Mouse (Mus musculus): ENCODE measurements around the gene Tbl2. TPM values are rescaled to one million over a fixed set of nuclear protein-coding genes. Genes with fewer than 3 reads are reported as not detected.
A peak's percentile ranks its signal among the peaks of the same experiment; 100 is the strongest.

The Tbl2 gene
- polyA plus RNA-seq, 1 experiment: 7.8 TPM

DNA sequence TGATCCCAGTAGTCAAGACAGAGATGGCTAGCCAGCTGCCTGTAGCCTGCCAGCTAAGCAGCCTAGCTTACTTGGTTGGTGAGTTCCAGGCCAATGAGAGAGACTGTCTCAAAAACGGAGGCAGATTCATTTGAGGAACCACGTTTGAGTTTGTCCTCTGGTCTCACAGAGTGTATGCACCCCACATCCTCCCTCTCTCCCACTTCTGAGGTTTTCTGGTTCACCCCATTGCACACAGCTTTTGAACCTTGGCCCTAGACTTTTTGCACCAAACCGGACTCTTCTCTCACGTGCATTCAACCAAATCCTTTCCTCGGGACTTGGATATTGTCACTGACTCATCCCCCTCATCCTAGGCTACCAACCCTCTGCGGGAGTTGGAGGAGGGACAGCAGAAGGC, 39.5 kb upstream of the Tbl2 start:
- WGBS: 31% methylated on average over 6 of the region's 6 CpGs
- H3K27ac ChIP-seq (ENCODE audit: control insufficient read depth, insufficient read depth, low read depth, low read length, poor library complexity): no peak overlapping the region
- peaks cover 2% of the 10 kb centered on the region; the same call in 1 of the 2 replicates for H3K4me1 ChIP-seq (ENCODE audit: control insufficient read depth, insufficient read depth, low read length)
- TF ChIP-seq CTCF (IDR thresholded peaks at IDR 0.05; ENCODE audit: control insufficient read depth, insufficient read depth, low read length): no peak
- TF ChIP-seq POLR2A (IDR thresholded peaks at IDR 0.05; ENCODE audit: borderline replicate concordance, control insufficient read depth, low read depth, low read length): no peak
- H3K4me3 ChIP-seq (replicated peaks; ENCODE audit: control insufficient read depth, low read depth, low read length): no peak overlapping the region

DNA sequence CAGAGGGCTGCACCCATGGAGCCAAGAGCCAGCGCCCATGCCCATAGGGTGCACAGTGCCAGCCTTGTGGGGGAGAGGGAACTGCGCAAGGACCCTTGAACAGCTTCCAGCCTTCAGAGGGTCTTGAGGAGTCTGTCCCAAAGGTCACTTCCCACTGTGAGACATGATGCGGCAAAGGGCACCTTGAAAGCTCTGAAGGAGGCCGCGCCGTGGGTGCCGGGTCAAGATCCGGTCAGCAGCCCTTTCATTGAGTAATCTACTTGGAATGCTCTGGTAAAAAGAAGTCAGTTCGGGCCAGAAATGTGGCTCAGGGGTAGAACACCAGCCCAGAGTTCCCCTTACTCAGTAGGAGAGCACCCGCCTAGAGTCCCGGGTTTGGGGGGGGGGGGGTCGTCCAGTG, 35.7 kb upstream of the Tbl2 start:
- Histone ChIP-seq H3K4me3 (replicated peaks; ENCODE audit: control insufficient read depth, low read depth, low read length) (no peak overlapping the region), H3K27ac (ENCODE audit: control insufficient read depth, insufficient read depth, low read depth, low read length, poor library complexity) (no peak overlapping the region), H3K4me1 (ENCODE audit: control insufficient read depth, insufficient read depth, low read length) (no peaks in the 10 kb centered on the region)
- no peak for TF ChIP-seq CTCF (IDR thresholded peaks at IDR 0.05; ENCODE audit: control insufficient read depth, insufficient read depth, low read length)
- no peak for TF ChIP-seq POLR2A (IDR thresholded peaks at IDR 0.05; ENCODE audit: borderline replicate concordance, control insufficient read depth, low read depth, low read length)
- 86% methylated on average over 12 of the region's 12 CpGs for WGBS

DNA sequence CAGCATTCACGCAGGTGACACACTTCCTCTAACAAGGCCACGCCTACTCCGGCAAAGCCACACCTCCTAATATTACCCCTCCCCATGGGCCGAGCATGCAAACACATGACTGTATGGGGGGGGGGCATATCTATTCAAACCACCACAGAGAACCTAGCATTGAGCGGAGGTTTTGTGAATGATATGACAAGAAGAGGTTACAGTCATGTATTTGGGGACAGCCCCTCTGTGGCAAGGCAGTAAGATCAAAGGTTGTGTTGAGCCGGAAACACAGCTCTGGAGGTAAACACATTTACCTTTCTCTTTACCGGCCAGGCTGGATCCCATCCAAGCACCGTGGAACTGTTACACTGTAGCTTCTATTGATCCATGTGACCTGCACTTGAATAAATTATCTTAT, 34.2 kb upstream of the Tbl2 start:
- TF ChIP-seq CTCF (IDR thresholded peaks at IDR 0.05; ENCODE audit: control insufficient read depth, insufficient read depth, low read length): no peak
- no peak for TF ChIP-seq POLR2A (IDR thresholded peaks at IDR 0.05; ENCODE audit: borderline replicate concordance, control insufficient read depth, low read depth, low read length)
- H3K27ac ChIP-seq (ENCODE audit: control insufficient read depth, insufficient read depth, low read depth, low read length, poor library complexity): no peak overlapping the region
- 60% methylated on average over 8 of the region's 8 CpGs for WGBS
- H3K4me3 ChIP-seq (replicated peaks; ENCODE audit: control insufficient read depth, low read depth, low read length): no peak overlapping the region
- no peaks in the 10 kb centered on the region for H3K4me1 ChIP-seq (ENCODE audit: control insufficient read depth, insufficient read depth, low read length)

DNA sequence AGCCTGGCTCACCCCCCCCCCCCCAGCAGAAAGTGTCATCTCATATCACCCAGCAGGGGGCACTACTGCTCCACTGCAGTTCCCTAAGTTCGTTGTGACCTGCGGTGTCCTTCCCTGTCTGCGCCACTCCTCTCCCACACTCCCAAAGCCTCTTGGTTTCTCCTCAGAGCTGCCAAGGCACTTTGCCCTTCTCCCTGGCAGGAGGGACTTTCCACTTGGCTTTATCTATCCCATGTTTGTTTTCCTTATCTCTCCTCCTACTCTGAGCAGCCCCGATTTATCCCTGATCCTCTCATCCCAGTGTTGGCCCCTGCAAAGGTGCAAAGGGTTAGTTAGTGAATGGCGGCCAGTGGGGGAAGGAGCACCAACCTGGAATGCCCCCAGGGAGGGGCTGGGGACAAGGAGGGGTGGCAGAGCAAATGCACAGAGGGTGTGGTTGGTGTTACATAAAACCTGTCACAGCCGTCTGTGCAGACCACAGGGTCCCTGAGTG, 30.8 kb upstream of the Tbl2 start:
- H3K4me3 ChIP-seq (replicated peaks; ENCODE audit: control insufficient read depth, low read depth, low read length): no peak overlapping the region
- no peak for TF ChIP-seq POLR2A (IDR thresholded peaks at IDR 0.05; ENCODE audit: borderline replicate concordance, control insufficient read depth, low read depth, low read length)
- TF ChIP-seq CTCF (IDR thresholded peaks at IDR 0.05; ENCODE audit: control insufficient read depth, insufficient read depth, low read length): peak; percentile 82
- no peak overlapping the region for H3K27ac ChIP-seq (ENCODE audit: control insufficient read depth, insufficient read depth, low read depth, low read length, poor library complexity)
- H3K4me1 ChIP-seq (ENCODE audit: control insufficient read depth, insufficient read depth, low read length): no peaks in the 10 kb centered on the region
- 12% methylated on average over 6 of the region's 6 CpGs for WGBS

DNA sequence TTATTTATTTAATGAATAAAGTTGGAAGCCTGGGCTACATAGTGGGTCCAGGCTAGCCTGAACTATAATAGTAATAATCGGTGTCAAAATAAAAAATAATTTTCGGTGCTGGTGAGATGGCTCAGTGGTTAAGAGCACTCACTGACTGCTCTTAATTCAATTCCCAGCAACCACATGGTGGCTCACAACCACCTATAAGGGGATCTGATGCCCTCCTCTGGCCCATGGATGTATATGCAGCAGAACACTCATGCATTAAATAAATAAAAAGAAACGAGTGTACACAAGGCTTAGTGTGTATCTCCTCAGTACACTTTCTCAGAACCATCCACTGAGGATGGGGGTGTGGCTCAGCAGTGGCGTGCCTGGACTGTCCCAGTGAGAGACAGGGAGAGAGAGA, 28.7 kb upstream of the Tbl2 start:
- no peaks in the 10 kb centered on the region for H3K4me1 ChIP-seq (ENCODE audit: control insufficient read depth, insufficient read depth, low read length)
- H3K27ac ChIP-seq (ENCODE audit: control insufficient read depth, insufficient read depth, low read depth, low read length, poor library complexity): no peak overlapping the region
- H3K4me3 ChIP-seq (replicated peaks; ENCODE audit: control insufficient read depth, low read depth, low read length): no peak overlapping the region
- TF ChIP-seq CTCF (IDR thresholded peaks at IDR 0.05; ENCODE audit: control insufficient read depth, insufficient read depth, low read length): no peak
- TF ChIP-seq POLR2A (IDR thresholded peaks at IDR 0.05; ENCODE audit: borderline replicate concordance, control insufficient read depth, low read depth, low read length): no peak
- 57% methylated on average over 4 of the region's 4 CpGs for WGBS

DNA sequence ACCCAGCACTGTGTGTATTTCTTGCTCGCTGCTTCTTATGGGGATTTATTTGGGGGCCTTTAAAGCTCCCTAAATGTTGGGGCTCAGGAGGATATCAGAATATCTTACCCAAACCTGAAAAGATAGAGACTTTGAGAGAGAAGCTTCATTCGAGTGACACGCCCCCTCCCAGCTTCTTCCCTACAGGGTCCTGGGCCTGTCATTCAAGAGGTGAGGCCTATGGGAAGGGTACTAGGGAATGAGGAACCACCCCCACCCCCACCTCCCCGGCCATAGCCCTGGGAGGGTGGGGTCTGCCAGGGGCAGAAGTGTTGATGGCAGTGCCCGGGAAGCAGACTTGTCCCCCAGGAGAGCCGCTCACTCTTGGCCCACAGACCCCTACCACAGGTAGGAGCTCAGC, 23.3 kb upstream of the Tbl2 start:
- no peak for TF ChIP-seq POLR2A (IDR thresholded peaks at IDR 0.05; ENCODE audit: borderline replicate concordance, control insufficient read depth, low read depth, low read length)
- TF ChIP-seq CTCF (IDR thresholded peaks at IDR 0.05; ENCODE audit: control insufficient read depth, insufficient read depth, low read length): no peak
- Histone ChIP-seq H3K27ac (ENCODE audit: control insufficient read depth, insufficient read depth, low read depth, low read length, poor library complexity) (no peak overlapping the region), H3K4me3 (replicated peaks; ENCODE audit: control insufficient read depth, low read depth, low read length) (no peak overlapping the region), H3K4me1 (ENCODE audit: control insufficient read depth, insufficient read depth, low read length) (no peaks in the 10 kb centered on the region)
- 65% methylated on average over 6 of the region's 6 CpGs for WGBS

DNA sequence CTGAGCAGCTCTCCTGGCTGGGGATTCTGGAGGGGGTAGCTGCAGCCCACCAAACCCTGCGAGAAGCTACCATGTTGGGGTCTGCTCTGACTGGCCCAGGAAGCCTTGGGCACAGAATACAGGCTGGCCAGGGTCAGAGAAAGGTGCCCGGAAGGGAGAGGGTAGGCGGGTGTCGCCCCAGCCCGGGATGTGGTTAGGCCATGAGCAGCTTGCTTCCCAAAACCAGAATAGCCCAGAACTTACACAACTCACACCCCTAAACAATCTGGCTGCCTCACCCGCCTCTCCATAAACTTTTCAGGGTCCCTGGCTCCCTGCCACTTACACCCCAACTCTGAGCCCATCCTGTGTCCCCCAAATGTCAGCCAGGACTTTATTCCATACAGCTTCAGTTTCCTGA, 21.8 kb upstream of the Tbl2 start:
- 22% methylated on average over 6 of the region's 6 CpGs for WGBS
- no peak for TF ChIP-seq POLR2A (IDR thresholded peaks at IDR 0.05; ENCODE audit: borderline replicate concordance, control insufficient read depth, low read depth, low read length)
- TF ChIP-seq CTCF (IDR thresholded peaks at IDR 0.05; ENCODE audit: control insufficient read depth, insufficient read depth, low read length): no peak
- no peak overlapping the region for H3K4me3 ChIP-seq (replicated peaks; ENCODE audit: control insufficient read depth, low read depth, low read length)
- H3K4me1 ChIP-seq (ENCODE audit: control insufficient read depth, insufficient read depth, low read length): no peaks in the 10 kb centered on the region
- no peak overlapping the region for H3K27ac ChIP-seq (ENCODE audit: control insufficient read depth, insufficient read depth, low read depth, low read length, poor library complexity)

DNA sequence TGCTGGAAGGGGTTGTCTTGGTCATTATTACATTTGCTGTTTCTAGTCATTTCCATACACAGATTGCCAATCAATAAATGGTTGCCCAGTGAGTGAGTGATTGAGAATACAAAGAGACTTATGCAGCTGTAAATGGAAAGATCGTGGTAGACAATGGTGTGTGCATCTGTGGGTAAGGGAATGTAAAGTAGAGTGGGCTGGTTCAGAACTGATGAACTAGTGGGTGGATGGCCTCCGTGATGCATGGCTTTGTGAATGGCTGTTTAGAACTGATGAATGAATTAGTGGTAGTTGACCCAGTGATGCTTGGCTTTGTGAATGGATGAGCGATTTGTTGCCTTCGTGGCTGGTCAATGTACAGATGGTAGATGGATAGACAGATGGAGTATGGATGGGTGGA, 19.7 kb upstream of the Tbl2 start:
- no peak for TF ChIP-seq POLR2A (IDR thresholded peaks at IDR 0.05; ENCODE audit: borderline replicate concordance, control insufficient read depth, low read depth, low read length)
- H3K4me3 ChIP-seq (replicated peaks; ENCODE audit: control insufficient read depth, low read depth, low read length): no peak overlapping the region
- peaks cover 1% of the 10 kb centered on the region for H3K4me1 ChIP-seq (ENCODE audit: control insufficient read depth, insufficient read depth, low read length)
- H3K27ac ChIP-seq (ENCODE audit: control insufficient read depth, insufficient read depth, low read depth, low read length, poor library complexity): no peak overlapping the region
- WGBS: 74% methylated on average over 4 of the region's 4 CpGs

DNA sequence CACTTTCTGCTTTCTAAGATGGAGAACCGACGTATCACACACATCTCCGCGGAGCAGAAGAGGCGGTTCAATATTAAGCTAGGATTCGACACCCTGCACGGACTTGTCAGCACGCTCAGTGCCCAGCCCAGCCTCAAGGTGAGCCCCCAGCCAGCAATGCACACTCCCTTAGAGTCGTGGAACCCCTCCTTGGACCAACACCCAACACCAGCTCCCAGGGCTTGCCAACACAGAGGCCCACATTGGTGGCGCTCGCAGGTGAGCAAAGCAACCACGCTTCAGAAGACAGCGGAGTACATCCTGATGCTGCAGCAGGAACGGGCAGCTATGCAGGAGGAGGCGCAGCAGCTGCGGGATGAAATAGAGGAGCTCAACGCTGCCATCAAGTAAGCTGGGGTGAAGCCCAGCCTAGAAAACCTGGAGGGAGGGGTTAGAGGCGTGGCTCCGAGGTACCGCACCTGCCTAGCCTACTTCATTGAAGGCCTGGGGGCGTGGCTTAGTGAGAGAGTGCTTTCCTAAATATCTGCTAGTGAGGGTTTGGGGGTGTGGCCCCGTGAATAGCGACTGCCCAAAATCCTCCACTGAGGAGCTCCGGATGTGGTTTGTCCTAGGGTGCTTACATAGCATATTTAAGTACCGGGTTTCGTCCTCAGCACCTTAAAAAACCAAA, 15.6 kb upstream of the Tbl2 start:
- TF ChIP-seq POLR2A (IDR thresholded peaks at IDR 0.05; ENCODE audit: borderline replicate concordance, control insufficient read depth, low read depth, low read length) (no peak), CTCF (IDR thresholded peaks at IDR 0.05; ENCODE audit: control insufficient read depth, insufficient read depth, low read length) (no peak)
- H3K4me1 ChIP-seq (ENCODE audit: control insufficient read depth, insufficient read depth, low read length): peaks cover 1% of the 10 kb centered on the region
- 5% methylated on average over 26 of the region's 26 CpGs for WGBS
- H3K27ac ChIP-seq (ENCODE audit: control insufficient read depth, insufficient read depth, low read depth, low read length, poor library complexity): no peak overlapping the region
- no peak overlapping the region for H3K4me3 ChIP-seq (replicated peaks; ENCODE audit: control insufficient read depth, low read depth, low read length)

All from bone marrow, adult 2 months (tissue).